Mouse (Mus musculus) T-cell, adult 66 days (primary cell): ENCODE data around the gene Shc1. TPM values are rescaled to one million over a fixed set of nuclear protein-coding genes. Genes with fewer than 3 reads are reported as not detected.

Experiments
- total RNA-seq, 2 experiments: library from RNA; stranded (reverse); gene quantifications; 3 replicates in 1 of 2; 4 replicates in 1 of 2; pipeline ENCODE4 v1.2.4; 2023

Shc1 gene
- total RNA-seq = 10 to 100 TPM; 87.6 to 92.3 TPM

GRCm38 (mm10) chr3:89418170-89418860, at the start of gene Shc1, which contains the start of gene Cks1b:
TSS of gene Shc1 (plus strand) at chr3:89418443.
TSS of gene Cks1b (minus strand) at chr3:89418383.

GRCm38 (mm10) chr3:89394006-89394893, 24.0 kb upstream of the Shc1 start, which contains the start of gene Zbtb7b:
TSS of gene Zbtb7b (minus strand) at chr3:89394776.

GRCm38 (mm10) chr3:89402693-89403092, 15.6 kb upstream of the Shc1 start, which contains the start of gene Lenep:
TSS of gene Lenep (minus strand) at chr3:89402793.

GRCm38 (mm10) chr3:89411490-89412393, 6.5 kb upstream of the Shc1 start, which contains the start of gene Flad1:
TSS of gene Flad1 (minus strand) at chr3:89411870.

GRCm38 (mm10) chr3:89430171-89431159, 12.2 kb downstream of the Shc1 start, which contains the start of gene Pygo2:
TSS of gene Pygo2 (plus strand) at chr3:89430214.

GRCm38 (mm10) chr3:89436176-89437113, 18.2 kb downstream of the Shc1 start, which contains the start of gene Pbxip1:
TSS of gene Pbxip1 (plus strand) at chr3:89436706.

GRCm38 (mm10) chr3:89454401-89455177, 36.3 kb downstream of the Shc1 start, which contains the start of gene Pmvk:
TSS of gene Pmvk (plus strand) at chr3:89454541.

Other genes with a start within 250 kb of the Shc1 start
- 100 to 1,000 TPM; 159 to 177 TPM for gene Scamp3, start 241.0 kb upstream of the Shc1 start, total RNA-seq
- gene Fam189b, start 235.3 kb upstream of the Shc1 start, total RNA-seq = 100 to 1,000 TPM; 178 to 181 TPM
- gene Gba, start 215.5 kb upstream of the Shc1 start, total RNA-seq = 10 to 100 TPM; 64.0 to 68.6 TPM
- gene Thbs3, start 203.3 kb upstream of the Shc1 start, total RNA-seq = 1 to 10 TPM; 3.4 to 6.3 TPM
- 10 to 100 TPM; 85.4 to 95.2 TPM for gene Mtx1, start 191.4 kb upstream of the Shc1 start, total RNA-seq
- gene Muc1, start 189.4 kb upstream of the Shc1 start, total RNA-seq = under 1 TPM in 1 of 2 experiments, not detected in 1; 0.87 TPM
- 100 to 1,000 TPM; 100 to 110 TPM for gene Krtcap2, start 172.5 kb upstream of the Shc1 start, total RNA-seq
- 1 to 10 TPM; 1.6 to 2.3 TPM for gene Trim46, start 172.1 kb upstream of the Shc1 start, total RNA-seq
- 10 to 100 TPM; 68.1 to 70.0 TPM for gene Dpm3, start 159.1 kb upstream of the Shc1 start, total RNA-seq
- 100 to 1,000 TPM in 1 of 2 experiments, 10 to 100 TPM in 1; 98.1 to 113 TPM for gene Slc50a1, start 147.9 kb upstream of the Shc1 start, total RNA-seq
- not detected for gene Efna1, start 137.3 kb upstream of the Shc1 start, total RNA-seq
- gene Efna3, start 95.5 kb upstream of the Shc1 start, total RNA-seq = not detected
- gene Efna4, start 80.4 kb upstream of the Shc1 start, total RNA-seq = not detected
- gene Adam15, start 68.4 kb upstream of the Shc1 start, total RNA-seq = 10 to 100 TPM; 11.4 to 12.0 TPM
- gene Dcst2, start 56.5 kb upstream of the Shc1 start, total RNA-seq = not detected
- under 1 TPM in 1 of 2 experiments, not detected in 1; 0.76 TPM for gene Dcst1, start 53.2 kb upstream of the Shc1 start, total RNA-seq
- gene Zbtb7b, start 23.7 kb upstream of the Shc1 start, total RNA-seq = 100 to 1,000 TPM in 1 of 2 experiments, 10 to 100 TPM in 1; 98.0 to 107 TPM
- under 1 TPM in 1 of 2 experiments, not detected in 1; 0.89 TPM for gene Lenep, start 15.7 kb upstream of the Shc1 start, total RNA-seq
- gene Flad1, start 6.6 kb upstream of the Shc1 start, total RNA-seq = 10 to 100 TPM; 34.1 to 34.4 TPM
- gene Cks1b, start 60 bp upstream of the Shc1 start, total RNA-seq = 10 to 100 TPM in 1 of 2 experiments, 1 to 10 TPM in 1; 6.3 to 11.8 TPM
- 10 to 100 TPM; 45.5 to 46.1 TPM for gene Pygo2, start 11.8 kb downstream of the Shc1 start, total RNA-seq
- gene Pbxip1, start 18.3 kb downstream of the Shc1 start, total RNA-seq = 100 to 1,000 TPM; 100 to 101 TPM
- gene Pmvk, start 36.1 kb downstream of the Shc1 start, total RNA-seq = 10 to 100 TPM in 1 of 2 experiments, 1 to 10 TPM in 1; 6.2 to 11.9 TPM
- under 1 TPM in 1 of 2 experiments, not detected in 1; 0.12 TPM for gene Kcnn3, start 101.7 kb downstream of the Shc1 start, total RNA-seq